Mouse (Mus musculus): ENCODE measurements at regions not wholly inside any gene's neighbourhood (a gene's known extent, or its start where the extent isn't known, plus 50 kb on each side); places are given as distances from the start of the nearest gene placed in this dataset.

DNA sequence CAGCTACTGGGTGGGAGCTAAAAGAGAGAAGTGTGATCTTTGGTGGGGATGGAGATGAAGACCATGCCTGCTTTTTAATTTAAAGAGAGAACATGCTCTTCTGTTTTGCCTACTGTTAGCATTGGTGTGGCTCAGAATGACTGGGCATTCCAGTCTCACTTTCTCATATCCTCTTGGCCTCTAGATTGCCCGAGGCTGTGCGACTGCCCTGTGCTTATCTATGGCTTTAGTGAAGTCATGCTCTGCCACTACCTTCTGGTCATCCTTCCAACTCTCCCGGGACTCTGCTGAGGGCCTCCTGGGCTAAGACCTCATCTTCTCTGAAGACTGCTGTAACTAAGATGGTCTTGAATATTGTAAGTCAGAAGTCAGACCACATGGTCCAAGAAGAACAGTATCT lies 147.5 kb upstream of the Dusp10 start:
- no peak for TF ChIP-seq FLI1 (IDR thresholded peaks at IDR 0.05; ENCODE audit: low read length)
- no peak for TF ChIP-seq GATA1 (IDR thresholded peaks at IDR 0.05; ENCODE audit: borderline replicate concordance, low read length)
- Histone ChIP-seq H3K36me3 (replicated peaks; ENCODE audit: low read length) (no peaks in the 10 kb centered on the region), H3K4me1 (peaks cover 9% of the 10 kb centered on the region), H3K4me3 (replicated peaks) (no peak overlapping the region), H3K9me3 (peaks cover 6% of the 10 kb centered on the region; the same call in 1 of the 2 replicates), H3K27me3 (replicated peaks) (no peaks in the 10 kb centered on the region)

- no peaks in the 10 kb centered on the region for H3K27me3 ChIP-seq (replicated peaks)
- H3K36me3 ChIP-seq (replicated peaks; ENCODE audit: low read length) = no peaks in the 10 kb centered on the region
- TF ChIP-seq FLI1 (IDR thresholded peaks at IDR 0.05; ENCODE audit: low read length) = no peak
- no peak for TF ChIP-seq GATA1 (IDR thresholded peaks at IDR 0.05; ENCODE audit: borderline replicate concordance, low read length)
- peaks cover 9% of the 10 kb centered on the region for H3K4me1 ChIP-seq
- no peak overlapping the region for H3K4me3 ChIP-seq (replicated peaks)
- H3K9me3 ChIP-seq = peaks cover 11% of the 10 kb centered on the region; the same call in 1 of the 2 replicates
Measured at GRCm38 (mm10) chr1:183868965-183869364, 144.1 kb upstream of the Dusp10 start.

DNA sequence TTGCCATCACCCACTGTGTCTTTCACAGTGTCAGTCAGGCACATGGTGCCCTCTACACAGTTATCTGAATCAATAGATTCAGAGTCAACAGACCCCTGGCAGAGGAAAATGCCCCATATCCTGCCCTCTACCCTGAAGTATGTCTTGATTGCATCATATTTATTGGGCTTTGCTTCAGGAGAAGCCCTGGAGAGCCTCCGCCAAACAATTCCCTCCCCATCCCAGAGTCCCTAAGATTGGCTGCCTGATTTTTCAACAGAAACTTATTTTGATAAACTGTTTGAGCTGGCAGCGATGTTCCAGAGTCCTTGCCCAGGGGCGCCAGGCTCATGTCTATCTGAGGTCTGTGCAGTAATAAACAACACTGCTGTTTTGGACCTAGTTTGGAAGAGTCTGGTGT lies 117.2 kb upstream of the Dusp10 start:
- H3K27me3 ChIP-seq (replicated peaks) = no peaks in the 10 kb centered on the region
- H3K9me3 ChIP-seq = peaks cover 4% of the 10 kb centered on the region; the same call in 1 of the 2 replicates
- no peaks in the 10 kb centered on the region for H3K36me3 ChIP-seq (replicated peaks; ENCODE audit: low read length)
- no peaks in the 10 kb centered on the region for H3K4me1 ChIP-seq
- TF ChIP-seq GATA1 (IDR thresholded peaks at IDR 0.05; ENCODE audit: borderline replicate concordance, low read length) = no peak
- no peak overlapping the region for H3K4me3 ChIP-seq (replicated peaks)

DNA sequence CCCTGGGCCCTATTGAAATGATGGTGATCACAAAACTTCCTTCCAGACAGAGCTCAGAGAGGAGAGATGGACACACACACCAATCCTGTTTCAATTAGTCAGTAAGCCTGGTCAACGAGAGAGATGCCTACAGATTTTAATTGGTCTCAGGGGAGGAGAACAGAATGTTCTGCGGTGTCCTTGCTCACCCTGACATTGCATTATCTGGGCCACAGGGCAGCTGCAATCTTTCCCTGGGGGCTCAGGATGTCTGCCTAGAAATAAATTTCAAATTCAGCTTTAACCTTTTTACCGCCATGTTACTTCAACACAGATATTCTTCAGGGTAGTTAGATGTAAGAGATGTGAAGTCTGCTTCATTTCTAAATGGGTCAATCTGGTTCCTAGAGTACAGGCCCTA lies 115.0 kb upstream of the Dusp10 start:
- TF ChIP-seq FLI1 (IDR thresholded peaks at IDR 0.05; ENCODE audit: low read length) (no peak), GATA1 (IDR thresholded peaks at IDR 0.05; ENCODE audit: borderline replicate concordance, low read length) (no peak)

DNA sequence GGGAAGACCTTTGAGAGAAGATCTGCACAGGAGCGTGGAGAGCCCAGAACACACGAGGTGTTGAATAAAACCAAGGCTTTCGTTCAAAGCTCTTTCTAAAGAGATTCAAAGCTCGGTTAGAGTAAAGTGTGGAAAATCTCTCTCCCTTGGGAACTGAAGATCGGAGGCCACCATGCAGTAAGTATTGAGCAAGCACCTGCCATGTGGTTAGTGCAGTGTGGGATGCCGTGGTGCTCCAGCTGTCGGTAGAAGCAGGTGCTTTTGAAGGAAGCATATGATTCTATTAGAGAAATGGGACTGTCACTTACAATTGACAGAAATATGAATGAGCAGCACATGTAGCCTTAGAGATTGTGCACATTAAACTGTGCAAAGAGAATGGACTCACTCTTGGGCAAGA lies 108.5 kb upstream of the Dusp10 start:
- Histone ChIP-seq H3K36me3 (replicated peaks; ENCODE audit: low read length) (no peaks in the 10 kb centered on the region), H3K4me3 (replicated peaks) (no peak overlapping the region), H3K4me1 (no peaks in the 10 kb centered on the region), H3K9me3 (peaks cover 21% of the 10 kb centered on the region), H3K27me3 (replicated peaks) (no peaks in the 10 kb centered on the region)
- no peak for TF ChIP-seq GATA1 (IDR thresholded peaks at IDR 0.05; ENCODE audit: borderline replicate concordance, low read length)
- no peak for TF ChIP-seq FLI1 (IDR thresholded peaks at IDR 0.05; ENCODE audit: low read length)

More for the DNA sequence above, 115.0 kb upstream of the Dusp10 start:
- no peaks in the 10 kb centered on the region for H3K36me3 ChIP-seq (replicated peaks; ENCODE audit: low read length)
- no peak overlapping the region for H3K4me3 ChIP-seq (replicated peaks)
- peaks cover 6% of the 10 kb centered on the region for H3K9me3 ChIP-seq
- H3K27me3 ChIP-seq (replicated peaks) = no peaks in the 10 kb centered on the region
- no peaks in the 10 kb centered on the region for H3K4me1 ChIP-seq

GRCm38 (mm10) chr1:183905345-183906142 lies 107.6 kb upstream of the Dusp10 start:
- Histone ChIP-seq H3K27me3 (replicated peaks) (no peaks in the 10 kb centered on the region), H3K36me3 (replicated peaks; ENCODE audit: low read length) (no peaks in the 10 kb centered on the region), H3K4me3 (replicated peaks) (no peak overlapping the region), H3K4me1 (no peaks in the 10 kb centered on the region), H3K9me3 (peaks cover 21% of the 10 kb centered on the region)
- TF ChIP-seq FLI1 (IDR thresholded peaks at IDR 0.05; ENCODE audit: low read length) (no peak), GATA1 (IDR thresholded peaks at IDR 0.05; ENCODE audit: borderline replicate concordance, low read length) (no peak)

- Histone ChIP-seq H3K4me3 (replicated peaks) (no peak overlapping the region), H3K9me3 (peaks cover 14% of the 10 kb centered on the region), H3K4me1 (no peaks in the 10 kb centered on the region), H3K27me3 (replicated peaks) (no peaks in the 10 kb centered on the region), H3K36me3 (replicated peaks; ENCODE audit: low read length) (no peaks in the 10 kb centered on the region)
- no peak for TF ChIP-seq FLI1 (IDR thresholded peaks at IDR 0.05; ENCODE audit: low read length)
- TF ChIP-seq GATA1 (IDR thresholded peaks at IDR 0.05; ENCODE audit: borderline replicate concordance, low read length) = no peak
Measured at GRCm38 (mm10) chr1:183917656-183918055, 95.4 kb upstream of the Dusp10 start.

DNA sequence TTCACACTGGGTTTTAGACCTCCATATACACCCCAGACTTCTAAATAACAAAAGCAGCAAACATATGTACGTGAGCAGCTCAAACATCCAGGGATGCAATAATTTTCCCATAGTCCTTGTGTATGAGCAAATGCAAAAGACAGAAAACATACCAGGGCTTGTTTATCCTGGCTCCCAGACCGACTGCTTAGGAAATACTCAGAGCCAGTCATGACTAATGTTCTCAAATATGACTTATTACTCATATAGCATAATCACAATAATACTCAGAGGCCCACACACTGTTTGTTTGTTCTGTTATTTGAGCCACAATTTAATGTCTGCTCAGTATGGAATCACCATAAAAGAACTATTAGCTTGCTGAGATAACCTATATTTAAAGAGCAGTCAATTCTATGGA lies 91.8 kb upstream of the Dusp10 start:
- Histone ChIP-seq H3K4me3 (replicated peaks) (no peak overlapping the region), H3K27me3 (replicated peaks) (no peaks in the 10 kb centered on the region)

GRCm38 (mm10) chr1:183928539-183928938 lies 84.6 kb upstream of the Dusp10 start:
- H3K9me3 ChIP-seq = peaks cover 5% of the 10 kb centered on the region; the same call in 1 of the 2 replicates

More for the DNA sequence above, 91.8 kb upstream of the Dusp10 start:
- TF ChIP-seq FLI1 (IDR thresholded peaks at IDR 0.05; ENCODE audit: low read length) (no peak), GATA1 (IDR thresholded peaks at IDR 0.05; ENCODE audit: borderline replicate concordance, low read length) (no peak)
- Histone ChIP-seq H3K36me3 (replicated peaks; ENCODE audit: low read length) (no peaks in the 10 kb centered on the region), H3K4me1 (no peaks in the 10 kb centered on the region), H3K9me3 (peaks cover 14% of the 10 kb centered on the region)

GRCm38 (mm10) chr1:183930363-183930982 lies 82.6 kb upstream of the Dusp10 start:
- no peak for TF ChIP-seq GATA1 (IDR thresholded peaks at IDR 0.05; ENCODE audit: borderline replicate concordance, low read length)
- no peak for TF ChIP-seq FLI1 (IDR thresholded peaks at IDR 0.05; ENCODE audit: low read length)
- Histone ChIP-seq H3K4me1 (peaks cover 8% of the 10 kb centered on the region), H3K36me3 (replicated peaks; ENCODE audit: low read length) (no peaks in the 10 kb centered on the region), H3K4me3 (replicated peaks) (peak overlapping the region; percentile 50), H3K27me3 (replicated peaks) (peaks cover 8% of the 10 kb centered on the region), H3K9me3 (peaks cover 5% of the 10 kb centered on the region; the same call in 1 of the 2 replicates)

More at GRCm38 (mm10) chr1:183928539-183928938, 84.6 kb upstream of the Dusp10 start:
- peaks cover 8% of the 10 kb centered on the region for H3K27me3 ChIP-seq (replicated peaks)
- TF ChIP-seq GATA1 (IDR thresholded peaks at IDR 0.05; ENCODE audit: borderline replicate concordance, low read length) (no peak), FLI1 (IDR thresholded peaks at IDR 0.05; ENCODE audit: low read length) (no peak)
- H3K4me3 ChIP-seq (replicated peaks) = no peak overlapping the region
- no peaks in the 10 kb centered on the region for H3K36me3 ChIP-seq (replicated peaks; ENCODE audit: low read length)
- H3K4me1 ChIP-seq = peaks cover 8% of the 10 kb centered on the region
